Mouse (Mus musculus) midbrain, embryonic 10.5 days (tissue): Measurements from ENCODE around the gene Dapk1. TPM values are rescaled to one million over a fixed set of nuclear protein-coding genes. Genes with fewer than 3 reads are reported as not detected.
"Not testable (repeated sequence)": the region's sequence is repeated elsewhere in the genome, so short reads cannot be mapped to it uniquely, and the experiment has no call there.

Experiments
- DNase-seq: peaks from one replicate; pipeline ENCODE4 v3.0.0-alpha.2; 2017; ENCODE audit warnings: low spot score
- H3K27ac ChIP-seq: fragments of 300-500 bp; sonication (generic); replicated peaks from 2 replicates; pipeline ENCODE4 v1.5.1; 2016; ENCODE audit warnings: mild to moderate bottlenecking
- H3K27me3 ChIP-seq: fragments of 300-500 bp; sonication (generic); 2 replicates; pipeline ENCODE4 v1.6.1; 2016; ENCODE audit warnings: low read depth, mild to moderate bottlenecking; ENCODE audit not compliant: poor library complexity, severe bottlenecking
- H3K36me3 ChIP-seq: fragments of 300-500 bp; sonication (generic); 2 replicates; pipeline ENCODE4 v1.6.1; 2016; ENCODE audit warnings: mild to moderate bottlenecking, moderate library complexity
- H3K4me1 ChIP-seq: fragments of 300-500 bp; sonication (generic); 2 replicates; pipeline ENCODE4 v1.6.1; 2016
- H3K4me3 ChIP-seq: fragments of 300-500 bp; sonication (generic); 2 replicates; pipeline ENCODE4 v1.5.1; 2016; ENCODE audit warnings: mild to moderate bottlenecking, moderate library complexity
- H3K9me3 ChIP-seq: fragments of 300-500 bp; sonication (generic); replicated peaks from 2 replicates; pipeline ENCODE4 v1.6.1; 2016; ENCODE audit warnings: mild to moderate bottlenecking
- WGBS: fragments of 180-500 bp; shearing (Covaris S2); methylation state at CpG from one replicate; pipeline ENCODE4 v1.1.7; 2016; 5-methylcytosine and 5-hydroxymethylcytosine counted together
- polyA plus RNA-seq: library from polyadenylated mRNA; unstranded; fragments of >200 nt; fragmentation: Nextera tagmentation; extraction: Ambion mirVana; gene quantifications from 2 replicates; pipeline ENCODE4 v1.2.1, GENCODE M21; 2016

Gene Dapk1
- polyA plus RNA-seq, 1 experiment from 2014 or later, result 15.1 TPM

DNA sequence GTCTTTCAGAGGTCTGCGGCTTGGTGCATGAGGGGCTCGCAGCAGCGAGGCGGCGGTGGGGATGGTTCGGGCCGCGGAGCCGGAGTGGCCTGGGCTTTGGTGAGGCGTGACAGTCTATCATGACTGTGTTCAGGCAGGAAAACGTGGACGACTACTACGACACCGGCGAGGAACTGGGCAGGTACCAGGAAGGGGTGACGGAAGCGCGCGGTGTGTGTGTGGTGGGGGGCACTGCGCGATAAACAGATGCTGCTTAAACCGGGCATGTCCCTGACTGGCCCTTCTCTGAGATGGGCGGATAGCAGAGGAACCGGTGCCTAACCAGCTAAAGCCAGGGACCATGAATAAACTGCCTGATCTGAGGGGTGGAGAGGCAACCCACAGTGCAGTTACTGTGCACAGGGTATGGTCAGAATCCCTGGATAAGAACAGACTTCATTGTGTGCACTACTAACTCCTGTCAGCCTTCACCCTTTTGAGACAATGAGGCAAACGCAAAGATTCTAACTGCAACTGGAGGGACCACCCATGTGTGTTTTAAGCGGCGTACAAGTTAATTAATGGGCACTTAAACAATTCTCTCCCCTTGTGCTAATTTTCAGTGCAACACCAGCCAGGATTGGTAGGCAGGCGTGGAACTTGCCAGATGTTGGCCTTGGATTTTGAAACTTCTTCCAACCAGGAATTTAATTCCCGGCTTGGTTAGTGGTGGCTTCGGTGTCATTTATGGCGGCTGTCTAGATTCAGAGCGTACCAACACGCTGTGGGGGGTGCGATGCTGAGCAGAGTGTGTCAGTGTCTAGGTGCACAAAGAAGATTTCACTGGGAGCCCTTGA lies 887 bp downstream of the Dapk1 start:
- peaks cover 35% of the 10 kb centered on the region for H3K36me3 ChIP-seq
- H3K27ac ChIP-seq, result peak overlapping the region; percentile 95
- peak; percentile 64 for DNase-seq
- no peaks in the 10 kb centered on the region for H3K27me3 ChIP-seq
- H3K9me3 ChIP-seq, result no peaks in the 10 kb centered on the region
- WGBS, result 12% methylated on average over 34 of the region's 34 CpGs
- peak overlapping the region; percentile 73 for H3K4me3 ChIP-seq
- peaks cover 22% of the 10 kb centered on the region for H3K4me1 ChIP-seq

DNA sequence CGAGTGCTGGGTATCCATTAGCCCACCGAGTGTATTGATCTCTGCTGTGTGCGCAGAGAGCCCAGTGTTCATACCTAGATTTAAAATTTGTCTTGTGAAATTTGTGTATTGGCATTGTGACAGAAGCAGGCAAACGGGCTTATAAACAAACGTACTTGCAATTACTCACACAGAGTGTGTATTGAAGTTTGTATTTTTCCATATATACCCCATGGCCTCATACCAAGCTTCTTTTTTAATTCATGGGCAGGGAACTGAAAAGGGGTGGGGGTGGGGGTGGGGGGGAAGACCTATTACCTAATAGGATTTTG lies 1.5 kb downstream of the Dapk1 start:
- Histone ChIP-seq H3K27ac (peak overlapping the region; percentile 95; the same call in 1 of the 2 replicates), H3K27me3 (no peaks in the 10 kb centered on the region), H3K36me3 (peaks cover 37% of the 10 kb centered on the region), H3K9me3 (no peaks in the 10 kb centered on the region), H3K4me3 (peak overlapping the region; percentile 73), H3K4me1 (peaks cover 22% of the 10 kb centered on the region)
- no peak for DNase-seq
- WGBS, result 70% methylated on average over 5 of the region's 5 CpGs

DNA sequence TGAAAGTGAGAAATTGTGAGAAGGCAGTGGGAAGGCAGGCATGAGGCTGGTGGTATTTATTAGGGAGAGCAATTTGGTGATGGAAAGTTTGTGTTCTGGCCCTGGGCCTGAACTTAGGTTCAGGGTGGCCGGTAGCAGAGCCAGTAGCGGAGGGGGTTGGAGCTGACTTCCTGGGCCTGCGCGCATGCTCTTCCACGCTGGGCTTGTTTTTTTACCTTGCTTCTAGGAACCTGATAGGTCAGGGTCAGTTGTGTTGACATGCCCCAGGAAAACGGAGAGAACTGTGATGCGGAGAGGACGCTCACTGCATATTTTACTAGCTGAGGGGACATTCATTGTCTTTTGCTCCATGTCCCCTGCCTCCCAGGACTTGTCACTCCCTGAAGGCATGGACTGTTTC lies 5.7 kb downstream of the Dapk1 start:
- Histone ChIP-seq H3K4me1 (peaks cover 36% of the 10 kb centered on the region), H3K27me3 (no peaks in the 10 kb centered on the region), H3K36me3 (peaks cover 46% of the 10 kb centered on the region), H3K4me3 (no peak overlapping the region), H3K9me3 (no peaks in the 10 kb centered on the region), H3K27ac (no peak overlapping the region)
- 89% methylated on average over 8 of the region's 8 CpGs for WGBS
- DNase-seq, result no peak

DNA sequence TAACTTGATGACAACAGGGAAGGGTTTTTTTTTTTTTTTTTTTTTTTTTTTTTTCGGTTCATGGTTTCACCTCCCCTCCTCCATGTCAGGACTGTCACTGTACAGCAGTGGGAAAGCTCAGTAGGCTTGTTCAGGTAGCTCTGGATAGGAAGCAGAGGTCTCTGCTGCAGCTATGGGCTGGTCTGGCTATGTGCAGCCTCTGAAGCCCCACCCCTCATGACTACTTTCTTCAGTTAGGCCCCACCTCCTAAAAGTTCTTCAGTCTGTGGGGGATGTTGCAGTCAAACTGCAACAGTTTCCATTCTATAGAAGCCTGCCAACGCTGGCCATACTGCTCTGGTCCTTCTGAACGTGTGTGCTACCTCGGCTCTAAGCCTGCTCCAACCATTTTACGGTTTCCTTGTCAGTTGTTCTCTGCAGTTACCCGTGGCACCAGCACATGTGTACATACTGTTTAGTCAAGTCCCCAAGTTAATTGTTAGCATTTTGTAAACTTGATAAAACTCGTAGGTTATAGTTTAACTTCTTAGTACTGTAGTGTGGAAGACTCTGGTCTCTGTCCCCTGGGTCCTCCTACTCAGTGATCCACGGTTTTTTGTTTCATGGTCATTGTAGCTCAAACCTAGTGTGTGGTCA lies 6.8 kb downstream of the Dapk1 start:
- WGBS, result 86% methylated on average over 8 of the region's 8 CpGs
- peaks cover 33% of the 10 kb centered on the region for H3K4me1 ChIP-seq
- H3K36me3 ChIP-seq, result peaks cover 46% of the 10 kb centered on the region
- H3K27ac ChIP-seq, result no peak overlapping the region
- H3K4me3 ChIP-seq, result no peak overlapping the region
- H3K27me3 ChIP-seq, result no peaks in the 10 kb centered on the region
- H3K9me3 ChIP-seq, result no peaks in the 10 kb centered on the region
- DNase-seq, result no peak

DNA sequence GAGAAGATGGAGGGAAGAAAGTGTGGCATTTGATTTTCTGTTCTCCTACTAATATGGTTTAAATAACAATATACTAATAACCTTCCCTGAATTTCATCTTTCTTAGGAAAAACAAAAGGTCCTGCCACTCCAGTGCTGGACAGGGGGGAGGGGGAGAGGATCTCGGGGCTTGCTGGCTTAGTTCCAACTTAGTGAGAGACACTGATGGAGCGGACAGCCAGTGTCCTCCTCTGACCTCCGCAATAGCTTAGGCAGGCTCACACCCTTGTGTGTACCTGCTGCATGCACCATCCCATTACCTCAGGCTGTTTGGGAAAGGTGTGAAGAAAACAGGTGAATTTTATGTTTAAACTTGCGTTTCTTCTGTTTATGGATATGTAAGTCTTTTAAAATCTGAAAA lies 7.5 kb downstream of the Dapk1 start:
- peaks cover 29% of the 10 kb centered on the region for H3K4me1 ChIP-seq
- H3K9me3 ChIP-seq, result no peaks in the 10 kb centered on the region
- H3K36me3 ChIP-seq, result peaks cover 43% of the 10 kb centered on the region
- 72% methylated on average over 4 of the region's 4 CpGs for WGBS
- no peaks in the 10 kb centered on the region for H3K27me3 ChIP-seq
- H3K4me3 ChIP-seq, result no peak overlapping the region
- no peak for DNase-seq
- H3K27ac ChIP-seq, result no peak overlapping the region

DNA sequence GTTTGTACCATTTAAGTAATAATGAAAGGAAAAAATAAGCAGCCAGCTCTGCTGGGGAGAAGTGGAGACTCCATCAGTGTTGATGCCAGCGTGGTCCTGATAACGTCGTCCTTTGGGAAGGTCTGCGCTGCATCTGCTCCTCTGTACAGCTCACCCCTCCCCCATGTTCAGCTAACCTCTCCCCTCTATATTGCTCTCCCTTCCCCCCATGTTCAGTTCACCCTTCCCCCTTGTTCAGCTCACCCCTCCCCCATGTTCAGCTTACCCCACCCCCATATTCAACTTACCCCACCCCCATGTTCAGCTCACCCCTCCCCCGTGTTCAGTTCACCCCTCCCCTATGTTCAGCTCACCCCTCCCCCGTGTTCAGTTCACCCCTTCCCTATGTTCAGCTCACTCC lies 8.8 kb downstream of the Dapk1 start:
- H3K4me1 ChIP-seq, result peaks cover 35% of the 10 kb centered on the region
- WGBS, result 59% methylated on average over 6 of the region's 6 CpGs

DNA sequence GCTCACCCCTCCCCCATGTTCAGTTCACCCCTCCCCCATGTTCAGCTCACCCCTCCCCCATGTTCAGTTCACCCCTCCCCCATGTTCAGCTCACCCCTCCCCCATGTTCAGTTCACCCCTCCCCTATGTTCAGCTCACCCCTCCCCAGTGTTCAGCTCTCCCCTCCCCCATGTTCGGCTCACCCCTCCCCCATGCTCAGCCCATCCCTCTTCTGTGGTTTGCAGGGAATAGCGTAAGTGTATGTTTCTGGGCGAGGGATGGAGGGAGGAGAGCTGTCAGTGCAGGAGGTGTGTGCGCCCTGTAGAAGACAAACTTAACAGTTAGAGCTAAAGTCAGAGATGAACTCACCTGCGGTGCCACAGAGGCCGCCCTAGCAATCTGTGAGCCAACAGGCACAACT lies 9.2 kb downstream of the Dapk1 start:
- peaks cover 39% of the 10 kb centered on the region for H3K4me1 ChIP-seq
- H3K36me3 ChIP-seq, result peaks cover 27% of the 10 kb centered on the region
- not testable (repeated sequence) for H3K9me3 ChIP-seq, H3K27ac ChIP-seq, H3K4me3 ChIP-seq, DNase-seq, H3K27me3 ChIP-seq
- 90% methylated on average over 6 of the region's 6 CpGs for WGBS

More for the DNA sequence above, 8.8 kb downstream of the Dapk1 start:
- no peaks in the 10 kb centered on the region for H3K9me3 ChIP-seq
- no peak overlapping the region for H3K4me3 ChIP-seq
- DNase-seq, result no peak
- peaks cover 31% of the 10 kb centered on the region for H3K36me3 ChIP-seq
- H3K27me3 ChIP-seq, result no peaks in the 10 kb centered on the region
- H3K27ac ChIP-seq, result no peak overlapping the region; the same call in 1 of the 2 replicates

DNA sequence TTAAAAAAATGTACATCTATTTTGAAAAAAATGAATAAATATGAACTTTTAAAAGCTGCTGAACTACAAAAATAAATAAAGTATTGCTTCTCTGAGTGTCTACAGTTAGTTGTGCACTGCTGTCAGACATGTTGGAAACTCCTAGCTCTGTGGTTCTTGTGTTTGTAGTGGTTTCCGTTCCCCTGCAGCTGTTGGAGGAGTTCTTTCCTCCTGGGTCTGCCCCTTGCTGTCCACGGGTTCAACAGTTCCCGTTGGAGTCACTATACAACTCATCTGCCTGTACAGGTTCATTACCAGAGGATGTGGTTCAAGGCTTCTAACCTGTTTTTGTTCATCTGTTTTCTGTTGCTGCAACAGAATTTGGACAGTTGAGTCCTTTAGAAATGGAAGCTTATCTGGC lies 10.4 kb downstream of the Dapk1 start:
- Histone ChIP-seq H3K27ac (no peak overlapping the region), H3K4me3 (no peak overlapping the region), H3K36me3 (peaks cover 16% of the 10 kb centered on the region), H3K4me1 (peaks cover 42% of the 10 kb centered on the region), H3K9me3 (no peaks in the 10 kb centered on the region), H3K27me3 (no peaks in the 10 kb centered on the region)
- 78% methylated on average over 3 of the region's 3 CpGs for WGBS
- DNase-seq, result no peak

DNA sequence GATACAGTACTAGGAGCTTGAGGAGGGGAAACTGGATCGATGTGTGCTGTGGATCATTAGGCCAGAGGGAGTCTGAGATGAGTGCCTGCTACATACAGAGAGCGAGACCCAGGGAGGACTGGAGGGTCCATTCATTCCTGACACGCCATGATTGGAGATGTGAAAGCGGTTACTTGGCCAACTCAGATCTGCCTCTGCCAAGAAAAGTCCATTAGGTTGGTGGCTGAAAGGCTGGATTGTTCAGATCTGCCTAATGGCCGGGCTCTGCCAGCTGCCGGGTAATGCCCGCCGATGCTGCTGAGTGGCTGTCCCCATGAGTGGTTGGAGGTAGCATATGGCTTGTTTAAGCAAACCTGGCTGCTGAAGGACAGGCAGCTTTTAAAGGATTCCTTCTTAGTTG lies 12.4 kb downstream of the Dapk1 start:
- Histone ChIP-seq H3K4me1 (peaks cover 49% of the 10 kb centered on the region), H3K27me3 (no peaks in the 10 kb centered on the region), H3K9me3 (no peaks in the 10 kb centered on the region), H3K4me3 (no peak overlapping the region), H3K27ac (no peak overlapping the region), H3K36me3 (peaks cover 9% of the 10 kb centered on the region)
- DNase-seq, result no peak
- WGBS, result 90% methylated on average over 8 of the region's 8 CpGs

DNA sequence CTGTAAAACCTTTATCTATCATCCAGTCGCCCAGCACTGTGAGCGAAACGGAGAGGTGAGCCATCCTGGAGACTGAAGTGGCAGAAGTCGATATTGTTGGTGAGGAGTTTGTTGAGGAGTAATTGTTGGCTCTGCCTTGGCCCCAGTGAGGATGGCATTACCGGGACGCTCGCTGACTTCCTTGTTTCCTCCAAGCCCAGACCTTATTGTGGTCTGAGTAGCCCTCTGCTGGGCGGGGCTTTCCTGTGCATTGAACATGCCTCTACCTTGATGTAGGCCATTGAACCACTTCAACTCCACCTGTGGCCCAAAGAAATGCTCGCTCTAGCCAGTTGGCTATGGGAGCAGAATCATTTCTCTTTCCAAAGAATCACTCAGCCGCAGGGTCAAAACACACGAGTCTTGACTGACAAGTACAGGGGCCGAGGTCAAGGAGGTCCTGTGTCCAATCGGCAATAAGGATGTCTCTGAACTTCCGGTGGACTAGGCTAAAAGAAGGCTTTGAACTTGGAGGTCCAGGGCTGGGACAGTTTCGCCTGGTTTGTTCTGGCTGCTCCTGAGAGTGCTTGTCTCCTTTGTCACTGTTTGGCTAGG lies 13.4 kb downstream of the Dapk1 start:
- no peaks in the 10 kb centered on the region for H3K27me3 ChIP-seq
- no peak overlapping the region for H3K27ac ChIP-seq
- H3K4me1 ChIP-seq, result peaks cover 47% of the 10 kb centered on the region
- H3K36me3 ChIP-seq, result peaks cover 9% of the 10 kb centered on the region
- H3K4me3 ChIP-seq, result no peak overlapping the region
- H3K9me3 ChIP-seq, result no peaks in the 10 kb centered on the region
- 72% methylated on average over 15 of the region's 15 CpGs for WGBS
- DNase-seq, result no peak

DNA sequence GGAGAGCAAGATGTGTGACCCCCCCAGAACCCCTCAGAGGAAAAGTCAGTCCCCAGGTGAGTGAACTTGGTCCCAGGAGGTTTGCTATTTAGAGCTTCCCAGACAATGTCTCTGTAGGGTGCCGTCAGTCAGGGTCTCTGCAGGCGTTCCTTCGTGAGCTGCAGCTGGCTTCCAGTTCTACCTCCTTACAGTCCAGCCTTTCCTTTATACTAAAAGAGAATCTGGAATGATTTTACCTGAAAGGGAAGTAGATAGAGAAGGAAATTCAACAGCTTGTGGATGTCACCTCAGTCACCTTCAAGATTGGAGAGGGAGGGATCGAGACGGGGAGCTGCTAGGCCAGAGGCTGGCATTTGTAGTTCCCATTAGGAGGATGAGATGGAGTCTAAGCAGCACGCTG lies 14.3 kb downstream of the Dapk1 start:
- H3K36me3 ChIP-seq, result peaks cover 5% of the 10 kb centered on the region; the same call in 1 of the 2 replicates
- WGBS, result 49% methylated on average over 6 of the region's 6 CpGs
- H3K27ac ChIP-seq, result no peak overlapping the region
- no peak for DNase-seq
- H3K4me1 ChIP-seq, result peaks cover 38% of the 10 kb centered on the region
- no peak overlapping the region for H3K4me3 ChIP-seq
- H3K9me3 ChIP-seq, result no peaks in the 10 kb centered on the region
- H3K27me3 ChIP-seq, result no peaks in the 10 kb centered on the region

DNA sequence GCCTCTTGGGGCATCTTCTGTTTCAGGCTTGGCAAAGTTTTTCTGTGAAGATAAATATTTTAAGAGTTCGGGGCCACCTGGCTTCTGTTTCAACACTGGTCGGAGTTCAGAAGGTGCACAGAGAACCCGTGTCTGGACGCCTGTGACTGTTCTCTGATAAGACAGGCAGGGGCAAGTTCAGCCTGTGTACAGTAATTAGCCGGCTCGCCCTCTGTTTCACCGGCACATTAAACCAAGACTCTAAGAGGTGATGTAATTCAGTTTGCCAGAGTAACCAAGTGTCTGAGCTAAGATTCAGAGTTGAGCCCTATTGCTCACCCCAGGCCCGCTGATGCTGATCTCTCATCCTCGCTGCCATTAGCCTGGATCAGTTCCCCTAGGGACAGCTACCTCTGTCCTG lies 16.5 kb downstream of the Dapk1 start:
- DNase-seq, result no peak
- H3K36me3 ChIP-seq, result no peaks in the 10 kb centered on the region
- 82% methylated on average over 9 of the region's 9 CpGs for WGBS
- no peaks in the 10 kb centered on the region for H3K27me3 ChIP-seq
- H3K27ac ChIP-seq, result no peak overlapping the region
- peaks cover 31% of the 10 kb centered on the region for H3K4me1 ChIP-seq
- no peak overlapping the region for H3K4me3 ChIP-seq
- no peaks in the 10 kb centered on the region for H3K9me3 ChIP-seq

DNA sequence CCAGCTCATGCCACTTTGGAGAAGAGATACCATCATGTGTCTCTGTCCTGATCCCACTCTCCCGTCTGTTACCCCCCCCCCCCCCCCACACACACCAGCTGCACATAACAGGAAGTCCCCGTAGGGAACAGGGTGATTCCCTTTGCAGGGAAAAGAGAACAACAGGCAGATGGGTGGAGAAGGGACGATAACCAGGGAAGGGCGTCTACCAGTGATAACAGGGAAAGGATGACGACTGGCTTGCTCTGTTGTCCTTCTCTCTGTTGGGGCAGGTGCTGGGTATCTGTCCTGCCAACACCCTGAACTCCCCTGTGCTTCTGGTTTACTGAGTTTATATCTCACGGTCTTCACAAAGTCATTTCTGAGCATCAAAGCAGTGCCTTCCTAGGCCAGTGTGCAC lies 18.0 kb downstream of the Dapk1 start:
- Histone ChIP-seq H3K27me3 (no peaks in the 10 kb centered on the region), H3K36me3 (no peaks in the 10 kb centered on the region), H3K27ac (0 out of 2 replicates have a peak overlapping the region, but pooled peaks have one; percentile 28), H3K9me3 (no peaks in the 10 kb centered on the region), H3K4me3 (no peak overlapping the region), H3K4me1 (peaks cover 28% of the 10 kb centered on the region)
- DNase-seq, result no peak
- 64% methylated on average over 6 of the region's 6 CpGs for WGBS
